Mouse (Mus musculus): ENCODE results near the gene Bach1. TPM values are rescaled to one million over a fixed set of nuclear protein-coding genes. Genes with fewer than 3 reads are reported as not detected.
"Not testable (repeated sequence)": the region's sequence is repeated elsewhere in the genome, so short reads cannot be mapped to it uniquely, and the experiment has no call there.

Bach1 gene
- polyA plus RNA-seq, 1 experiment from 2014 or later, result 23.0 TPM

DNA sequence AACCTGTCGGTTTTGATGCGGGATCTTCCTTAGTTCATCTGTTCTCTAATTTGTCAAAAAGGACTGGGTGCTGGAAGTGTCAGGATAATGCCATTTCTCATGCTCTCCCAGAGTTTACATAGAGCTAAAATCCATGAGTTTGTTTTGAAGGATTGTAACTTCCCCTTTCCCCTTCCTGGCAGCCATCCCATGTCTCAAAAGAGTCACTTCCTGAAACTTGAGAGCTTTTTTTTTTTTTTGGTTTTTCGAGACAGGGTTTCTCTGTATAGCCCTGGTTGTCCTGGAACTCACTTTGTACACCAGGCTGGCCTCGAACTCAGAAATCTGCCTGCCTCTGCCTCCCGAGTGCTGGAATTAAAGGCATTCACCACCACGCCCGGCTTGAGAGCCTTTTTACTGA is 9.9 kb upstream of the Bach1 start:
- H3K4me1 ChIP-seq (ENCODE audit: control insufficient read depth, insufficient read depth, low read length); H3K4me3 ChIP-seq (ENCODE audit: low read depth, low read length); DNase-seq (ENCODE audit: low spot score); H3K27ac ChIP-seq (ENCODE audit: low read depth, low read length); H3K9ac ChIP-seq (ENCODE audit: low read length); H3K27me3 ChIP-seq (ENCODE audit: control insufficient read depth, insufficient read depth, low read length); H3K36me3 ChIP-seq (ENCODE audit: control insufficient read depth, insufficient read depth, low read length); H3K4me2 ChIP-seq (ENCODE audit: low read depth); ATAC-seq (ENCODE audit: insufficient read depth, low FRiP score, low TSS enrichment); H3K9me3 ChIP-seq (ENCODE audit: control insufficient read depth, low read length): not testable (repeated sequence)
- WGBS, result 90% methylated on average over 7 of the region's 7 CpGs

DNA sequence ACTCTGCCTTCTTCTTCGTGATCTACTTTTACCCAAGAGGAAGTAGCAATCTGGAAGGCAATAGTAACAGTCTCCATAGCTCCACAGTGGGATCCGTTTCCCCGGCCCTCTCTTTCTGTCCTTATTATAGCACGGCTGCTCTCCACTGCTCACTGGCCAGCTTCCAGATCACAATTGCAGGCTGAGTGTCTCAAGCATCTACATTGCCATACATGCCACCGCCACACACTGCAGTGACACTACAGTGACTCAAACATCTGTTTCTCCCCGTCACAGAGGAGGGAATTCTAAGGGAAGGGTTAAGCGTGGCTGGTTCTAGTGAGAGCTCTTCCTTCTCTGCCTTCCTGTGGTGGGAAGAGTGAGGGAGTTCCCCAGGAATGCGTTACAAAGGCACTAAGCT is 9.5 kb upstream of the Bach1 start:
- Histone ChIP-seq H3K27ac (ENCODE audit: low read depth, low read length) (no peak overlapping the region), H3K4me2 (ENCODE audit: low read depth) (no peak overlapping the region), H3K27me3 (ENCODE audit: control insufficient read depth, insufficient read depth, low read length) (no peaks in the 10 kb centered on the region), H3K9ac (ENCODE audit: low read length) (no peak overlapping the region), H3K9me3 (ENCODE audit: control insufficient read depth, low read length) (no peaks in the 10 kb centered on the region), H3K36me3 (ENCODE audit: control insufficient read depth, insufficient read depth, low read length) (no peaks in the 10 kb centered on the region), H3K4me1 (ENCODE audit: control insufficient read depth, insufficient read depth, low read length) (no peaks in the 10 kb centered on the region), H3K4me3 (ENCODE audit: low read depth, low read length) (no peak overlapping the region)
- ATAC-seq (ENCODE audit: insufficient read depth, low FRiP score, low TSS enrichment) (no peak), DNase-seq (ENCODE audit: low spot score) (no peak)
- WGBS, result 84% methylated on average over 8 of the region's 8 CpGs

DNA sequence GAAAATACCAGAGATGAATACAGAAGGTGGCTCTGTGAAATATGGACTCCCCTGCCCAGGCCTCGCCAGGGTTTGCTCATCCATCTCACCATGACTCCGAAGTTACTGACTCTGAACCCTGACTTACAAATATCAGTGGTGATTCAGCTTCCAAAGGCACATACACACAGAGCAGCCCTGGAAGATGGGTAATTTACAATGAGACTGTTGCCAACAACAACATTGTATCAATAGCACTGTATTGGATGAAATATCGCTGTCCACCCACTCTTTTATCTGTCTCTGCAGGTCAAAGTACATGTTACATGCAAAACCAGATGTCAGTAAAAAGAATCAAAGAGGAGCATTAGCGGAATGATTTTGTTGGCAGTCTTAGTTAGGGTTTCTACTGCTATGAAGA is 8.2 kb upstream of the Bach1 start:
- Histone ChIP-seq H3K27me3 (ENCODE audit: control insufficient read depth, insufficient read depth, low read length) (no peaks in the 10 kb centered on the region), H3K4me1 (ENCODE audit: control insufficient read depth, insufficient read depth, low read length) (no peaks in the 10 kb centered on the region), H3K36me3 (ENCODE audit: control insufficient read depth, insufficient read depth, low read length) (no peaks in the 10 kb centered on the region), H3K4me3 (ENCODE audit: low read depth, low read length) (no peak overlapping the region), H3K27ac (ENCODE audit: low read depth, low read length) (no peak overlapping the region), H3K9me3 (ENCODE audit: control insufficient read depth, low read length) (no peaks in the 10 kb centered on the region), H3K9ac (ENCODE audit: low read length) (no peak overlapping the region), H3K4me2 (ENCODE audit: low read depth) (no peak overlapping the region)
- 91% methylated on average over 4 of the region's 4 CpGs for WGBS
- DNase-seq (ENCODE audit: low spot score), result no peak
- ATAC-seq (ENCODE audit: insufficient read depth, low FRiP score, low TSS enrichment), result no peak

DNA sequence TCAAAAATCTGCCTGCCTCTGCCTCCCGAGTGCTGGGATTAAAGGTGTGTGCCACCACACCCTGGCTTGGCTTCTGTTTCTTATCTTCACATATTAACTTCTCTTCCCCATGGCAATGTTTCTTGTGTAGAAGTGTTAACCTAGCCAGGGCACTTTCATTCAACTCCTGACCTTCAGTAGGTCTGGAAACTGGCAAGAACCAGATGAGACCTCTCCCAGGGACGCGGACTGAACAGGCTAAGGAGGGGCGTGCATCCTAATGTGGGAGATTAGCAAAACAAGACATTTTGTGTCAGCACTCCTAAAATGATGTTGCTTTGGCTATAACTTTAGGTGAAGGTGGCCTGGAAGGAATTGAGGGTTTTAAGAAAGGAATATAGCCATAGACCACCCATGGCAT is 7.6 kb upstream of the Bach1 start:
- Histone ChIP-seq H3K4me3 (ENCODE audit: low read depth, low read length) (no peak overlapping the region), H3K4me2 (ENCODE audit: low read depth) (no peak overlapping the region), H3K36me3 (ENCODE audit: control insufficient read depth, insufficient read depth, low read length) (no peaks in the 10 kb centered on the region), H3K27ac (ENCODE audit: low read depth, low read length) (no peak overlapping the region), H3K9ac (ENCODE audit: low read length) (no peak overlapping the region), H3K27me3 (ENCODE audit: control insufficient read depth, insufficient read depth, low read length) (no peaks in the 10 kb centered on the region), H3K9me3 (ENCODE audit: control insufficient read depth, low read length) (no peaks in the 10 kb centered on the region), H3K4me1 (ENCODE audit: control insufficient read depth, insufficient read depth, low read length) (no peaks in the 10 kb centered on the region)
- ATAC-seq (ENCODE audit: insufficient read depth, low FRiP score, low TSS enrichment) (no peak), DNase-seq (ENCODE audit: low spot score) (no peak)
- WGBS, result 93% methylated on average over 4 of the region's 4 CpGs

DNA sequence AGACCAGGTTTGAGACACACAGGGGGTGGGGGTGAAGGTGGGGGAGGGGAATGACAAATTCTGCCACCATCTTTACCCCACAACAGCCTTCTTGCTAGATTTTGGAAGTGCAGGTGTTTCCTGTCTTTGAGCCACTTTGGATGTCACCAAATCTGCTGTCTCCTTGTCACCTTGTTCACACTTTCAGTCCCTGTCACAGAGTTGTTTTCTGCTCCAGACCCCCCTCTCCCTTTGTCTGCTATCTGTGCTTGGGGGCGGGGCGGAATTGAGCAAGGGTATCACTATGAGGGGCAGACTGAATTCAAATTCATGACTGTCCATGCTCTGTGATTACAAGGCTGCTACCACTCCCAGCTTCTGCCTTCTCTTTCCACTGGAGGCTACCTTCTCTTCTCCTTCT is 6.2 kb upstream of the Bach1 start:
- Histone ChIP-seq H3K4me3 (ENCODE audit: low read depth, low read length) (no peak overlapping the region), H3K9me3 (ENCODE audit: control insufficient read depth, low read length) (no peaks in the 10 kb centered on the region), H3K27ac (ENCODE audit: low read depth, low read length) (no peak overlapping the region), H3K36me3 (ENCODE audit: control insufficient read depth, insufficient read depth, low read length) (no peaks in the 10 kb centered on the region), H3K27me3 (ENCODE audit: control insufficient read depth, insufficient read depth, low read length) (no peaks in the 10 kb centered on the region), H3K4me1 (ENCODE audit: control insufficient read depth, insufficient read depth, low read length) (no peaks in the 10 kb centered on the region), H3K9ac (ENCODE audit: low read length) (no peak overlapping the region), H3K4me2 (ENCODE audit: low read depth) (no peak overlapping the region)
- DNase-seq (ENCODE audit: low spot score) (no peak), ATAC-seq (ENCODE audit: insufficient read depth, low FRiP score, low TSS enrichment) (no peak)
- WGBS, result 93% methylated on average over 2 of the region's 2 CpGs

DNA sequence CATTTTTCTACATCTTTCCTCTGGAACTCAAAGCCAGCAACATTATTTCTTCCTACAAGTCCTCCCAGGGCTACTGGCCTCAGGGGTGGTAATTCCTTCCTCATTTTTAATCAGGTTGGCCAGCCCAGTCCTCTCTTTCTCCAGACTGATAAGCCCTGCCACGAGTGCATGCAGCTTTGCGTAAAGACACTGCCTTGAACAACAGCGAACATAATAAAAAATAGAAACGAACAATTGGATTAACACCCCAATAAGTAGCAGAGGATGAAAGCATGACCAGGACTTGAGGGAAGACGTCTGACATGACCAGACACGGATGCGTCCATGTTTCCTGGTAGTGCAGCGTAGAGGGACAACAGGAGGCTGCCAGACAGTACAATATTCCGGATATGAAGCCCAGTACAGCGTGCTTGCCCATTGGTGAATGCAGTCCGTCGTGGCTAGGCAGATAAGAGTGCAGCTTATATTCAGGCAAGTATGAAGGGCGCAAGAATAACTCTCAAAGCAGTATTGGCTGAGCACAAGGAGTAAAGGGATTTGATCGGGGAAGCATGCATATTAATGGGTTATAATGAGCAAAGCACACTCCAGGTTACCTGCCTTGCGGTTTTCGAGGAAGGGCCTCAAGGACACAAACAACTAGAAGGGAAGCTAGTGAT is 909 bp upstream of the Bach1 start:
- peak overlapping the region; percentile 68; the same call in 1 of the 2 replicates for H3K4me3 ChIP-seq (ENCODE audit: low read depth, low read length)
- H3K4me2 ChIP-seq (ENCODE audit: low read depth), result peak overlapping the region; percentile 88
- no peaks in the 10 kb centered on the region for H3K9me3 ChIP-seq (ENCODE audit: control insufficient read depth, low read length)
- H3K36me3 ChIP-seq (ENCODE audit: control insufficient read depth, insufficient read depth, low read length), result no peaks in the 10 kb centered on the region
- H3K4me1 ChIP-seq (ENCODE audit: control insufficient read depth, insufficient read depth, low read length), result peaks cover 9% of the 10 kb centered on the region; the same call in 1 of the 2 replicates
- H3K27ac ChIP-seq (ENCODE audit: low read depth, low read length), result no peak overlapping the region
- no peak overlapping the region for H3K9ac ChIP-seq (ENCODE audit: low read length)
- ATAC-seq (ENCODE audit: insufficient read depth, low FRiP score, low TSS enrichment) (no peak; the same call in 1 of the 2 replicates), DNase-seq (ENCODE audit: low spot score) (no peak)
- WGBS, result 56% methylated on average over 16 of the region's 16 CpGs
- H3K27me3 ChIP-seq (ENCODE audit: control insufficient read depth, insufficient read depth, low read length), result no peaks in the 10 kb centered on the region

DNA sequence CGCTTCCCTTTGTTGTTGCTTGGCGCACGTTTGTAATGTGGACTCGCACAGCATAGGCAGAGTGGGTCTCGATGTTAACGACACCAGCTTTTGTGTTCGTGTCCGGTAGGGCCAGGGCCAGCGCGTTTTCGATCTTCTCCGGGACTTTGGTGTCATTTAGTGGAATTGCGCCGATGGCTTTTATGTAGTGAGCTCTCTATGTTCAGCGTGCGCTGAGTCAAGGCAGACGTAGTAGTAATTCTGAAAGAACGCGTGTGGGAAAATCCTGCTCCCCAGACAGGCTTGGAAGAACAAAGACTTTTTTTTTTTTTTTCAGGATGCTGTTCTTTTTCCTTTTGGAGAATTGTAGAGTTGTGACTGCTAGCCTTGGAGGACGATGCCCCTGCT is 554 bp downstream of the Bach1 start:
- under 1% methylated on average over 20 of the region's 20 CpGs for WGBS

DNA sequence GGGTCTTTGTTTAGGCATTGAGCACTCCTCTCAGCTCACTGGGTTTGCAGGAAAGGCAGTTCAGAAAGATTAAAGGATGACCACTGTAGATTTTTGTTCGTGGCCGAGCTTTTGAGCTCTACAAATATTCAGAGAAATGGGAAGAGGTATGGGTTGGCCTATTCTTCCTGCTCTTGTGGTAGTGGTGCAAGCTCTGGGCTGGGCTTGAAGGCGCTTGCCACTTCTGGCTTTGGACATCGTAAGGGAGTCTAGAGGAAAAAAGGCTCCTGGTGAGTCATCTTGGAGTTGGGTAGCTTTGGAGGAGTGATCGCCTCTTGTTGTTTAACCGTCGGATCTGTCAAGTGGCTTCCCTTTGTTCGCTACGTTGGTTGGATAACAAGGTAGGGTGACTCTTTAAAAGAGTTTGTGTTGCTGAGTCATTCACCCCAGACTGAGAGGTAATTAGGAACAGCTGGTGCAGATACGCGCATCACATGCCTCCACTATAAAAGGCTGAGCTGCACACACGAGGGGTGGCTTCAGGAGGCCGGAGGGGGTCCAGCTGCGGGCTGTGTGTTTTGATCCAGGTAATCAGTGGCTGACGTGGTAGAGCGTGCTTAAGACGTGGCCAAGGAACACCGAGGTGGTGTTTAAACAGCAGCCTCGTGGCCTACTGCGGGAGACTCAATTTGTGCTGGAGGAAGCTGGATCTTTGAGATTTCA is 1.1 kb downstream of the Bach1 start:
- Histone ChIP-seq H3K36me3 (ENCODE audit: control insufficient read depth, insufficient read depth, low read length) (no peaks in the 10 kb centered on the region), H3K9me3 (ENCODE audit: control insufficient read depth, low read length) (no peaks in the 10 kb centered on the region), H3K27me3 (ENCODE audit: control insufficient read depth, insufficient read depth, low read length) (no peaks in the 10 kb centered on the region), H3K4me3 (ENCODE audit: low read depth, low read length) (peak overlapping the region; percentile 68), H3K9ac (ENCODE audit: low read length) (peak overlapping the region; percentile 86), H3K27ac (ENCODE audit: low read depth, low read length) (peak overlapping the region; percentile 93), H3K4me1 (ENCODE audit: control insufficient read depth, insufficient read depth, low read length) (peaks cover 9% of the 10 kb centered on the region; the same call in 1 of the 2 replicates), H3K4me2 (ENCODE audit: low read depth) (peak overlapping the region; percentile 88)
- 0 out of 2 replicates have a peak, but pooled peaks have one; percentile 11 for ATAC-seq (ENCODE audit: insufficient read depth, low FRiP score, low TSS enrichment)
- under 1% methylated on average over 20 of the region's 20 CpGs for WGBS
- DNase-seq (ENCODE audit: low spot score), result peak; percentile 74

More for the DNA sequence above, 554 bp downstream of the Bach1 start:
- Histone ChIP-seq H3K4me3 (ENCODE audit: low read depth, low read length) (peak overlapping the region; percentile 68), H3K4me2 (ENCODE audit: low read depth) (peak overlapping the region; percentile 88), H3K9me3 (ENCODE audit: control insufficient read depth, low read length) (no peaks in the 10 kb centered on the region), H3K9ac (ENCODE audit: low read length) (peak overlapping the region; percentile 86), H3K4me1 (ENCODE audit: control insufficient read depth, insufficient read depth, low read length) (peaks cover 9% of the 10 kb centered on the region; the same call in 1 of the 2 replicates), H3K36me3 (ENCODE audit: control insufficient read depth, insufficient read depth, low read length) (no peaks in the 10 kb centered on the region), H3K27me3 (ENCODE audit: control insufficient read depth, insufficient read depth, low read length) (no peaks in the 10 kb centered on the region), H3K27ac (ENCODE audit: low read depth, low read length) (peak overlapping the region; percentile 93)
- ATAC-seq (ENCODE audit: insufficient read depth, low FRiP score, low TSS enrichment) (no peak), DNase-seq (ENCODE audit: low spot score) (peak; percentile 75)

DNA sequence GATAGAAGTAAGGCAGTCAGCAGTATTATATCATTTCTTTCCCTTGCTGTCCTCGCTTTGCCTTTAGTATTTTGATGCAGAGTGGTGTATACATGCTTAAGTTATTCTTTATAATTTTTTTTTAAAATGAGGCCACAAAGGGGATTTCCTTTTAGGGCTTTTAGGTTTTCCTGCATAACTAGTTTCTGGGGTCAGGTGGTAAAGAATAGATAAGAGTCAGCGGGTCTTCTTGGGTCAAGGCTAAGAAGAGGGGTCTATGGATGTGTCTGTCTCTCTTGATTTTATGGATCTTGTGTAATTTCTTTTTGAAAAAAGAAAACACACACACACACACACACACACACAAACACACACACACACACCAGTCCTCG is 1.6 kb downstream of the Bach1 start:
- no peak for ATAC-seq (ENCODE audit: insufficient read depth, low FRiP score, low TSS enrichment)

More for the DNA sequence above, 1.6 kb downstream of the Bach1 start:
- WGBS, result 41% methylated on average over 3 of the region's 3 CpGs
- peak overlapping the region; percentile 88 for H3K4me2 ChIP-seq (ENCODE audit: low read depth)
- no peaks in the 10 kb centered on the region for H3K36me3 ChIP-seq (ENCODE audit: control insufficient read depth, insufficient read depth, low read length)
- peaks cover 9% of the 10 kb centered on the region; the same call in 1 of the 2 replicates for H3K4me1 ChIP-seq (ENCODE audit: control insufficient read depth, insufficient read depth, low read length)
- DNase-seq (ENCODE audit: low spot score), result no peak
- H3K9me3 ChIP-seq (ENCODE audit: control insufficient read depth, low read length), result no peaks in the 10 kb centered on the region
- no peaks in the 10 kb centered on the region for H3K27me3 ChIP-seq (ENCODE audit: control insufficient read depth, insufficient read depth, low read length)
- peak overlapping the region; percentile 86 for H3K9ac ChIP-seq (ENCODE audit: low read length)
- peak overlapping the region; percentile 93 for H3K27ac ChIP-seq (ENCODE audit: low read depth, low read length)
- peak overlapping the region; percentile 68 for H3K4me3 ChIP-seq (ENCODE audit: low read depth, low read length)

Measured in neural tube, embryonic 11.5 days (tissue).